Mouse (Mus musculus) intestine, embryonic 15.5 days (tissue): ENCODE data around the gene Rab33b. TPM values are rescaled to one million over a fixed set of nuclear protein-coding genes. Genes with fewer than 3 reads are reported as not detected.

ENCODE experiments used
- ATAC-seq: fragments of 200-750 bp; cut with Nextera tagmentation; 2 replicates; pipeline ENCODE4 v1.8.0; 2017; ENCODE audit warnings: moderate TSS enrichment, moderate library complexity
- H3K27ac ChIP-seq: fragments of 300-500 bp; sonication (generic); 2 replicates; pipeline ENCODE4 v1.5.1; 2015; ENCODE audit warnings: mild to moderate bottlenecking, inconsistent platforms
- H3K27me3 ChIP-seq: fragments of 300-500 bp; sonication (generic); replicated peaks from 2 replicates; pipeline ENCODE4 v1.6.1; 2015; ENCODE audit warnings: inconsistent platforms
- H3K36me3 ChIP-seq: fragments of 300-500 bp; sonication (generic); 2 replicates; pipeline ENCODE4 v1.6.1; 2015; ENCODE audit warnings: inconsistent platforms
- H3K4me1 ChIP-seq: fragments of 300-500 bp; sonication (generic); replicated peaks from 2 replicates; pipeline ENCODE4 v1.6.1; 2015; ENCODE audit warnings: inconsistent platforms
- H3K4me2 ChIP-seq: fragments of 300-500 bp; sonication (generic); replicated peaks from 2 replicates; pipeline ENCODE4 v1.6.1; 2015; ENCODE audit warnings: mild to moderate bottlenecking, inconsistent platforms
- H3K4me3 ChIP-seq: fragments of 300-500 bp; sonication (generic); replicated peaks from 2 replicates; pipeline ENCODE4 v1.5.1; 2015; ENCODE audit warnings: inconsistent platforms
- H3K9ac ChIP-seq: fragments of 300-500 bp; sonication (generic); 2 replicates; pipeline ENCODE4 v1.6.1; 2015; ENCODE audit warnings: inconsistent platforms
- H3K9me3 ChIP-seq: fragments of 300-500 bp; sonication (generic); 2 replicates; pipeline ENCODE4 v1.6.1; 2016; ENCODE audit warnings: inconsistent platforms
- whole genome bisulfite sequencing: fragments of 180-500 bp; shearing (Covaris S2); methylation state at CpG from one replicate; pipeline ENCODE4 v1.1.7; 2015; 5-methylcytosine and 5-hydroxymethylcytosine counted together
- polyA plus RNA-seq: library from polyadenylated mRNA; unstranded; fragments of >200 nt; fragmentation: Nextera tagmentation; extraction: Ambion mirVana; gene quantifications from 2 replicates; pipeline ENCODE4 v1.2.1, GENCODE M21; 2015

Gene Rab33b
- polyA plus RNA-seq, 1 experiment from 2014 or later = 23.4 TPM

- peak overlapping the region; percentile 25; the same call in 1 of the 2 replicates for H3K4me2 ChIP-seq
- peaks cover 11% of the 10 kb centered on the region; the same call in 1 of the 2 replicates for H3K4me1 ChIP-seq
- 61% methylated on average over 12 of the region's 12 CpGs for WGBS
- ATAC-seq = peak; percentile 85
- H3K4me3 ChIP-seq = no peak overlapping the region
- H3K27ac ChIP-seq = peak overlapping the region; percentile 91
- 0 out of 2 replicates have a peak, but pooled peaks cover 7% of the 10 kb centered on the region for H3K36me3 ChIP-seq
- H3K27me3 ChIP-seq = no peaks in the 10 kb centered on the region
- H3K9me3 ChIP-seq = no peaks in the 10 kb centered on the region
- no peak overlapping the region for H3K9ac ChIP-seq
Observed at GRCm38 (mm10) chr3:51517878-51518762, 34.4 kb downstream of the Rab33b start.

- Histone ChIP-seq H3K27ac (peak overlapping the region; percentile 91), H3K9me3 (no peaks in the 10 kb centered on the region), H3K4me3 (no peak overlapping the region), H3K4me1 (peaks cover 11% of the 10 kb centered on the region; the same call in 1 of the 2 replicates), H3K27me3 (no peaks in the 10 kb centered on the region), H3K4me2 (peak overlapping the region; percentile 25; the same call in 1 of the 2 replicates), H3K36me3 (0 out of 2 replicates have a peak, but pooled peaks cover 10% of the 10 kb centered on the region), H3K9ac (no peak overlapping the region)
- WGBS = 53% methylated on average over 8 of the region's 8 CpGs
- ATAC-seq = peak; percentile 59; the same call in 1 of the 2 replicates
Observed at GRCm38 (mm10) chr3:51518763-51519121, 35.0 kb downstream of the Rab33b start.

GRCm38 (mm10) chr3:51521262-51521661 lies 37.5 kb downstream of the Rab33b start:
- no peak overlapping the region for H3K27ac ChIP-seq
- H3K9ac ChIP-seq = no peak overlapping the region
- no peaks in the 10 kb centered on the region for H3K27me3 ChIP-seq
- no peak overlapping the region for H3K4me3 ChIP-seq
- peaks cover 19% of the 10 kb centered on the region; the same call in 1 of the 2 replicates for H3K36me3 ChIP-seq
- H3K4me1 ChIP-seq = peaks cover 11% of the 10 kb centered on the region; the same call in 1 of the 2 replicates
- WGBS = 86% methylated on average over 14 of the region's 14 CpGs
- no peaks in the 10 kb centered on the region for H3K9me3 ChIP-seq
- no peak for ATAC-seq
- no peak overlapping the region for H3K4me2 ChIP-seq

GRCm38 (mm10) chr3:51525186-51525785 lies 41.6 kb downstream of the Rab33b start:
- ATAC-seq = no peak
- H3K36me3 ChIP-seq = peaks cover 33% of the 10 kb centered on the region
- H3K4me1 ChIP-seq = no peaks in the 10 kb centered on the region
- WGBS = 87% methylated on average over 16 of the region's 16 CpGs
- no peak overlapping the region for H3K9ac ChIP-seq
- H3K4me2 ChIP-seq = no peak overlapping the region
- H3K9me3 ChIP-seq = no peaks in the 10 kb centered on the region
- H3K4me3 ChIP-seq = no peak overlapping the region
- H3K27me3 ChIP-seq = no peaks in the 10 kb centered on the region
- no peak overlapping the region for H3K27ac ChIP-seq

GRCm38 (mm10) chr3:51526891-51527290 lies 43.2 kb downstream of the Rab33b start:
- no peak overlapping the region for H3K9ac ChIP-seq
- no peaks in the 10 kb centered on the region for H3K27me3 ChIP-seq
- no peaks in the 10 kb centered on the region for H3K9me3 ChIP-seq
- no peak overlapping the region for H3K27ac ChIP-seq
- H3K4me3 ChIP-seq = no peak overlapping the region
- H3K36me3 ChIP-seq = peaks cover 31% of the 10 kb centered on the region
- H3K4me1 ChIP-seq = peaks cover 6% of the 10 kb centered on the region
- no peak for ATAC-seq
- WGBS = 92% methylated on average over 13 of the region's 13 CpGs
- H3K4me2 ChIP-seq = no peak overlapping the region

GRCm38 (mm10) chr3:51531473-51532281 lies 48.0 kb downstream of the Rab33b start:
- peak; percentile 67; the same call in 1 of the 2 replicates for ATAC-seq
- Histone ChIP-seq H3K4me1 (peaks cover 17% of the 10 kb centered on the region), H3K36me3 (peaks cover 23% of the 10 kb centered on the region; the same call in 1 of the 2 replicates), H3K9ac (no peak overlapping the region), H3K4me3 (no peak overlapping the region), H3K9me3 (no peaks in the 10 kb centered on the region), H3K27me3 (no peaks in the 10 kb centered on the region), H3K27ac (peak overlapping the region; percentile 76), H3K4me2 (peak overlapping the region; percentile 10; the same call in 1 of the 2 replicates)
- WGBS = 39% methylated on average over 13 of the region's 13 CpGs

GRCm38 (mm10) chr3:51532282-51532620 lies 48.5 kb downstream of the Rab33b start:
- H3K9ac ChIP-seq = no peak overlapping the region
- peak overlapping the region; percentile 76 for H3K27ac ChIP-seq
- H3K4me1 ChIP-seq = peaks cover 17% of the 10 kb centered on the region
- H3K4me2 ChIP-seq = peak overlapping the region; percentile 10; the same call in 1 of the 2 replicates
- H3K27me3 ChIP-seq = no peaks in the 10 kb centered on the region
- peaks cover 19% of the 10 kb centered on the region; the same call in 1 of the 2 replicates for H3K36me3 ChIP-seq
- no peak overlapping the region for H3K4me3 ChIP-seq
- WGBS = 34% methylated on average over 5 of the region's 5 CpGs
- peak; percentile 90 for ATAC-seq
- H3K9me3 ChIP-seq = no peaks in the 10 kb centered on the region

GRCm38 (mm10) chr3:51533573-51533972 lies 49.9 kb downstream of the Rab33b start:
- no peak for ATAC-seq
- Histone ChIP-seq H3K27ac (no peak overlapping the region), H3K4me3 (no peak overlapping the region), H3K4me1 (peaks cover 17% of the 10 kb centered on the region), H3K36me3 (peaks cover 17% of the 10 kb centered on the region; the same call in 1 of the 2 replicates), H3K27me3 (no peaks in the 10 kb centered on the region), H3K9me3 (no peaks in the 10 kb centered on the region), H3K4me2 (no peak overlapping the region), H3K9ac (no peak overlapping the region)
- 74% methylated on average over 5 of the region's 5 CpGs for WGBS

GRCm38 (mm10) chr3:51534013-51534412 lies 50.3 kb downstream of the Rab33b start:
- WGBS = 62% methylated on average over 9 of the region's 9 CpGs
- H3K36me3 ChIP-seq = peaks cover 18% of the 10 kb centered on the region; the same call in 1 of the 2 replicates

GRCm38 (mm10) chr3:51539567-51540408 lies 56.1 kb downstream of the Rab33b start:
- Histone ChIP-seq H3K36me3 (peaks cover 23% of the 10 kb centered on the region; the same call in 1 of the 2 replicates), H3K27me3 (no peaks in the 10 kb centered on the region), H3K9ac (no peak overlapping the region), H3K4me2 (no peak overlapping the region), H3K4me1 (no peaks in the 10 kb centered on the region), H3K4me3 (no peak overlapping the region), H3K27ac (no peak overlapping the region), H3K9me3 (no peaks in the 10 kb centered on the region)
- 60% methylated on average over 15 of the region's 15 CpGs for WGBS
- peak; percentile 70 for ATAC-seq

More at GRCm38 (mm10) chr3:51534013-51534412, 50.3 kb downstream of the Rab33b start:
- ATAC-seq = no peak
- H3K9ac ChIP-seq = no peak overlapping the region
- no peak overlapping the region for H3K4me2 ChIP-seq
- H3K4me3 ChIP-seq = no peak overlapping the region
- no peak overlapping the region for H3K27ac ChIP-seq
- no peaks in the 10 kb centered on the region for H3K27me3 ChIP-seq
- peaks cover 17% of the 10 kb centered on the region for H3K4me1 ChIP-seq
- H3K9me3 ChIP-seq = no peaks in the 10 kb centered on the region

GRCm38 (mm10) chr3:51540659-51541058 lies 56.9 kb downstream of the Rab33b start:
- no peak for ATAC-seq
- no peaks in the 10 kb centered on the region for H3K9me3 ChIP-seq
- no peak overlapping the region for H3K9ac ChIP-seq
- WGBS = 94% methylated on average over 9 of the region's 9 CpGs
- H3K36me3 ChIP-seq = peaks cover 21% of the 10 kb centered on the region; the same call in 1 of the 2 replicates
- H3K27ac ChIP-seq = no peak overlapping the region
- H3K4me1 ChIP-seq = no peaks in the 10 kb centered on the region
- no peak overlapping the region for H3K4me2 ChIP-seq
- H3K27me3 ChIP-seq = no peaks in the 10 kb centered on the region
- H3K4me3 ChIP-seq = no peak overlapping the region
